In the genomic region with DNA sequence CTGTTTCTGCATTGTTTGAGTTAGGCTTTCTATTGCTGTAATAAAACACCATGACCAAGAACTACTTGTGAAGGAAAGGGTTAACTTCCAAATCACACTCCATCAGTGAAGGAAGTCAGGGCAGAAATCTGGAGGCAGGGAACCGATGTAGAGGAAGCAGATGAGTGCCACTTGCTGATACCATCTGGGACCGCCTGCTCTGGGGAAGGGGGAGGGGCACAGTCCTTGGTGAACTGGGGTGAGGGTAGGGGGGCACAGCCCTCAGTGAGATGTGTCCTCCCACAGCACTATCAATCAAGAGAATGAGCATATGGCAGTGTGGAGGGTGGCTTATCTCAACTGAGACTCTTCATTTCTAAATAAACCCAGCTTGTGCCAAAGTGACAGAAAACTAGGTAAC, we compare ENCODE assay signal across 17 mouse cellular contexts.
"Had no signal": no experiment of that assay in that cellular context is flagged by ENCODE, and none has a peak within 500 bp of the region (broad histone marks: within the 10 kb centered on the region; RNA-seq: fewer than 3 reads in every experiment).

No protein-coding gene starts in this region.

- H3K9me3 ChIP-seq: midbrain, embryonic 15.5 days; neural tube, embryonic 15.5 days had no signal

- H3K9ac ChIP-seq: liver, embryonic 13.5 days; midbrain, embryonic 12.5 days; midbrain, embryonic 15.5 days; neural tube, embryonic 12.5 days; neural tube, embryonic 15.5 days had no signal

- H3K27me3 ChIP-seq: liver, embryonic 13.5 days; midbrain, embryonic 12.5 days; midbrain, embryonic 15.5 days; neural tube, embryonic 12.5 days; neural tube, embryonic 15.5 days had no signal

- H3K27ac ChIP-seq: kidney, postnatal 0 days; liver, embryonic 13.5 days; macrophage; midbrain, embryonic 12.5 days; midbrain, embryonic 15.5 days; neural tube, embryonic 12.5 days; neural tube, embryonic 15.5 days; stomach, postnatal 0 days had no signal

- H3K4me2 ChIP-seq: liver, embryonic 13.5 days; midbrain, embryonic 12.5 days; midbrain, embryonic 15.5 days; neural tube, embryonic 12.5 days; neural tube, embryonic 15.5 days had no signal

- H3K36me3 ChIP-seq: liver, embryonic 13.5 days; midbrain, embryonic 12.5 days; midbrain, embryonic 15.5 days; neural tube, embryonic 12.5 days; neural tube, embryonic 15.5 days had no signal

- DNase-seq: kidney, adult 18-20 months; kidney, adult 9 months; kidney, postnatal 36 days; liver, embryonic 13.5 days; right cerebral cortex, adult 18-20 months; right cerebral cortex, postnatal 14 days; right cerebral cortex, postnatal 4 days; thymus, postnatal 36 days had no signal

- H3K4me1 ChIP-seq: liver, embryonic 13.5 days; midbrain, embryonic 12.5 days; midbrain, embryonic 15.5 days; neural tube, embryonic 12.5 days; neural tube, embryonic 15.5 days had no signal

- H3K4me3 ChIP-seq: liver, embryonic 13.5 days; midbrain, embryonic 12.5 days; midbrain, embryonic 15.5 days; neural tube, embryonic 12.5 days; neural tube, embryonic 15.5 days had no signal

- ATAC-seq: inflammation-experienced regulatory T-cells, adult 6 months; intestine, embryonic 16.5 days; midbrain, embryonic 15.5 days had no signal
